Mouse (Mus musculus) testis, adult 2 months (tissue): ENCODE data around the gene Ahnak2.

Experiments used
- CTCF ChIP-seq: fragments of 200-500 bp; IDR thresholded peaks from 2 replicates; pipeline ENCODE4 v1.5.1; 2012; ENCODE audit warnings: low read depth, mild to moderate bottlenecking, inconsistent platforms, low read length, moderate library complexity; ENCODE audit not compliant: control insufficient read depth, insufficient read depth, insufficient replicate concordance
- POLR2A ChIP-seq: fragments of 200-500 bp; IDR thresholded peaks from 2 replicates; pipeline ENCODE4 v1.6.1; 2012; ENCODE audit warnings: low read depth, mild to moderate bottlenecking, inconsistent platforms, low read length, moderate library complexity; ENCODE audit not compliant: control insufficient read depth

- no peak for TF ChIP-seq CTCF
- no peak for TF ChIP-seq POLR2A
Measured at GRCm38 (mm10) chr12:112772306-112772705, 30.2 kb downstream of the Ahnak2 start.
